Mouse (Mus musculus) bone marrow, adult 2 months (tissue): Measurements from ENCODE around the gene Mdc1.

ENCODE experiments used
- CTCF ChIP-seq: fragments of 200-500 bp; IDR thresholded peaks from 2 replicates; pipeline ENCODE4 v1.5.1; 2011; ENCODE audit warnings: low read length, control low read depth; ENCODE audit not compliant: control insufficient read depth, insufficient read depth
- POLR2A ChIP-seq: fragments of 200-500 bp; IDR thresholded peaks from 2 replicates; pipeline ENCODE4 v1.6.1; 2011; ENCODE audit warnings: low read depth, mild to moderate bottlenecking, control low read depth, low read length, borderline replicate concordance; ENCODE audit not compliant: control insufficient read depth

DNA sequence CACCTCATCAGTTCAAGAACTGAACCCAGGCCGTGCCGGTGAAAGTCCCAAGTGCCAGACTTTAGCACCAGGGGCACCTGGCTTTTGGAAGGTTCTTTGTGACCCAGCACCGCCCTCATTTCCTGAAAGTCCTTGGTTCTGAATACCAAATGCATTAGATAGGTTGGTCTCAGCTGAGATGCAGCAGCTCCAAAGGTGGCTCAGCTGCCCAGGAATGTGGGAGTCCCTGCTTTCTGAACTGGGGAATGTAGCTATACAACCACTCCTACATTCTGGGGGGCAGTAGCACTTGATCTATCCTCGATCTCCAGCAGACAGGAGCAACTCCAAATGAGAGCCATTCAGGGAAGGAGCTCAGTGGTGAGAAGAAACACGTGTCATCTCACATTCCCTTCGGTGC is 28.6 kb upstream of the Mdc1 start:
- TF ChIP-seq CTCF (no peak), POLR2A (no peak)
